Mouse (Mus musculus): Measurements from ENCODE around the gene Dbh.
A peak's percentile ranks its signal among the peaks of the same experiment; 100 is the strongest.

Dbh gene

GRCm38 (mm10) chr2:27226572-27226971, 61.5 kb downstream of the Dbh start:
- DNase-seq = no peak

- peak; percentile 69 for DNase-seq
These were observed 63.9 kb downstream of the Dbh start for GRCm38 (mm10) chr2:27228809-27229480.

- no peak for DNase-seq
These were observed 64.6 kb downstream of the Dbh start for GRCm38 (mm10) chr2:27229481-27230105.

- no peak for DNase-seq
These were observed 67.3 kb downstream of the Dbh start for GRCm38 (mm10) chr2:27232376-27232775.
